Mouse (Mus musculus) left cerebral cortex, adult 18-20 months (tissue): ENCODE measurements around the gene Tmem50b. TPM values are rescaled to one million over a fixed set of nuclear protein-coding genes. Genes with fewer than 3 reads are reported as not detected.
"Not testable (repeated sequence)": the region's sequence is repeated elsewhere in the genome, so short reads cannot be mapped to it uniquely, and the experiment has no call there.

Source experiments
- DNase-seq, 2 experiments: peaks; one replicate each; pipeline ENCODE4 v3.0.0; 2021 to 2022; ENCODE audit warnings: low spot score in 2 of 2, mixed read lengths in 1 of 2
- microRNA-seq, 2 experiments: library from miRNA; unstranded; fragments of <30 nt; microRNA quantifications; one replicate each; pipeline ENCODE4 v1.2.0; 2021
- total RNA-seq, 2 experiments: library from RNA; stranded (reverse); gene quantifications; 2 replicates each; pipeline ENCODE4 v1.2.3; 2021

The Tmem50b gene
- total RNA-seq, 2 experiments from 2014 or later: 87.7 to 92.8 TPM

DNA sequence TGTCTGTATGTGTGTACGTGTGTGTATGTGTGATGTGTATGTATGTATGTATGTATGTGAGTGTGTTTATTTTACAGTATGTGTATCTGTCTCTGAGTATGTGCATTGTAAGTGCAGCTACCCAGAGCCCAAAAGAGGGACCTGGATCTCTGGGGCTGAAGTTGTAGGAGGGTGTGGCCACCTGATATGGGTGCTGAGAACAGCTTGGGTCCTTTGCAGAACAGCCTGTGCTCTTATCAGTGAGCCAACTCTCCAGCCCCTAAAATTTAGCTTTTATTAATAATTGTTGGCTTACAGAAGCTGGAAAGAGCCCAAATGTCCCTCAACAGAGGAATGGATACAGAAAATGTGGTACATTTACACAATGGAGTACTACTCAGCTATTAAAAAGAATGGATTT is 54.0 kb downstream of the Tmem50b start:
- no peak for DNase-seq

DNA sequence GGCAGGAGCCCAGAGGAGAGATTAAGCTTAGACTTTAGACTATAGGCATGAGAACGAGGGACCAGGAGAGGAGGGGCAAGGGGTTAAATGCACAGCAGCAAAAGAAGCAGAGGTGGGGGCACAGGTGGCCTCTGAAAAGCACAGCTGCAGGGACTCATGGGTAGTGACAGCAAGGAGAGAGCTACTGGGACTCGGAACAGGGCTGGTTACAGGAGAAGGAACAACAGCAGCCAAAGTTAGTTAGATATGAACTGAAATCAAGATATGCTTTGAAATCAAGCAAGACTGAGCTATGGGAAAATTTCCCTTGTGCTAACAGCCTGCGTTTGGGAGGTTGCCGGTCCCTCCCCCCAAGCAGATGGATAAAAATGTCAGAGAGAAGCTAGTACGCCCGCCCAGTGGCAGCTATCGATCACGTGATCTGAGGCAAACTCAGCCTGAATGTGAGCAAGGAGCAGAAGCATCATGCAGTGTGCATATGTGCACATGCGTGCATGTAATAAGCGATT is 56.0 kb downstream of the Tmem50b start:
- peak in 1 of 2 experiments; percentile 33 for DNase-seq

DNA sequence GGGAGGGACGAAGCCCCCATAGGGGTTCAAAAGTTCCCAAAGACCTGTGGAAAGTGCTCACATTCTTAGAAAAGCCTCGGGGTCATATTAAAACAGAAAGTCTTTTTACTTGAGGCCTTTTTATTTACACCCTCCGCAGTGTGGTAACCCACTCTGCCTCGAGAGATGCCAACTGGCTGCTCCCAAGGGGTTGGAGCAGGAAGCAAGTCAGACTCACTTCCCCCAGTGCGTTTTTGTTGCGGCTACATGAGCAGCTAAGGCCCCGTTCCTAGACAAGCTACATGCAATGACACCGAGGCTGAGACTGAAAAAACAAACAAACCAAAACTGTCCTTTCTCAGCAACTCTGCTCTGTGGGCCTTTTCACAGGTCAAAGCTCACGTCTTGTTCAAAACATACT is 59.1 kb downstream of the Tmem50b start:
- no peak for DNase-seq

DNA sequence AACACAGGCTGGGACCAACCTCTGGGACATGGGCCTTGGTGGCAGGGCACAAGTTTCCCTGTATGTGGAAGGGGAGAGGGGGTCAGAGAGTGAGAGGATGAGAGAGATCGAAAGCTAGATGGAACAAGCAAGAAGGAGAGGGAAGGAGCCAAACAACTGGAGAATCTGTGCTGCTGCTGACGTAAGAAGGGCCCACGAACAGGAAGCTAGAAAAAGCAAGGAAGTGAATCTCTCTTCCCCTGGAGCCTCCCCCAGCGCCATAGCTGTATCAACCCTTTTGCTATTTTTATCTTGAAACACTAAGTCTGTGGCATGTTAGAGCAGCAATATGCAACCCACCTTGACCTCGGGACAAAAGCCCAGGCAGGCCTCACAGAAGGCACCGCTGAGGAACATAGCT is 59.5 kb downstream of the Tmem50b start:
- no peak for DNase-seq

DNA sequence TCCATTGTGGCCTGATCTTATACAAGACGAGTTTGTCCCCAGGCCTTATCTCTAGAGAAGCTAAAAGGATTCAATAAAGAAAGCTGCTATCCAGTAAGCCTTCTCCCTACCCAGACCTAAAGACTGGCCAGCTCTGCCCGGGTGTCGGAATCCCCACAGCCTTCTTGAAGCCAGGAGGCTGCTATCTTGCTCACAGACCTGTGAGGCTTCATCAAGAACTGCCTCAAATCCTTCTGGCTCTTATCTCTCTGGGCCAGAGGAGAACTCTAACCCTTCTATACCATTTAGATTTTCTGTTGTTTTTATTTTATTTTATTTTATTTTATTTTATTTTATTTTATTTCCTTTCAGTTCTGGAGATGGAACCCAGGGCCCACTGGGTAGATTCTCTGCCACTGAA is 60.5 kb downstream of the Tmem50b start:
- no peak for DNase-seq

DNA sequence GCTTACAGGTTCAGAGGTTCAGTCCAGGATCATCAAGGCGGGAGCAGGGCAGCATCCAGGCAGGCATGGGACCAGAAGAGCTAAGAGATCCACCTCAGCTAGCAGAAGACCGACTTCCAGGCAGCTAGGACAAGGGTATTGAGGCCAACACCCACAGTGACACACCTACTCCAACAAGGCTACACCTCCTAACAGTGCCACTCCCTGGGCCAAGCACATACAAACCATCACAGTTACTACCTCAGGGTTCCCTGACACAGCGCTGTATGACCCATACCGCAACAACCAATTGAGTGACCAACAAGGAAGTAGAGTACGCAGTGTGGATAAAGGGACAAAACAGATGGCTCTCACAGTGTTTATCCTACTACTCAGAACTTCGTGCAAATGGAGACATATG is 61.2 kb downstream of the Tmem50b start:
- DNase-seq: no peak

DNA sequence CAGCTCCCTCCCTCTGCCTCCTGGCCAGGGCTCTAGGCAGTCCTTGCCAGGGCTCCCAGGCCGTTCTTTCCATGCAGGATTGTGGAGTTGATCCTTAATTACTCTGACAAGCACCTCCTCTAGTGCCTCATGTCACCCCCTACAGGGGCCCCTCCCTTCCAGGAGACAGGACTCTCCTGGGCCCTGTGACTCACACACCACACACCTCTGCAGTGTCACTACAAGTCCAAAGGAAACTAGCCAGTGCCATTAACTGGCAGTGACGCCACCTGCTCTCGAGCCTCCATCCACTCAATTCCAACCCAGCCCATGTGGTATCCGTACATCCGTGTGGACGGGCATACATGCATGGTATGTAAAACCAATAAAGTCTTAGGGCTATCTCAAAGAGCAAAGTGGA is 62.7 kb downstream of the Tmem50b start:
- no peak for DNase-seq

DNA sequence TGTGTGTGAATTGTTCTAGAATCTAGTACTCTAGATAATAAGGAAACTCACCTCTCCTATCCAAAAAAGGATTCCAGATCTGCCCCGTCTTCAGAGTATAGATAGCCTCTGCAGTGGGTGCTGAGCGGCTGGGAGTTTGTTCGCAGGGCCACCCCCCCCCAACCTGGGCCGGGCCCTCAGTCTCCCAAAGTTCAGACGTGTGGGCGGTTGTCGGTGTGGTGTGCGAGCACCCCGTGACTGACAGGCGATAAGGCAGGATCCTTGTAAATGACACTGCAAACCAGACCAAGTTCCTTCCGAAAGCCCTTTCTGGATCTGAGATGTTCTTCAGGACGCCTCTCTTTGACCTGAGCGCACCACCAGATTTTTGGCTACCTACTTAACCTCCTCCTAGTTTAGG is 63.1 kb downstream of the Tmem50b start:
- peak; percentile 67 to 80 for DNase-seq

DNA sequence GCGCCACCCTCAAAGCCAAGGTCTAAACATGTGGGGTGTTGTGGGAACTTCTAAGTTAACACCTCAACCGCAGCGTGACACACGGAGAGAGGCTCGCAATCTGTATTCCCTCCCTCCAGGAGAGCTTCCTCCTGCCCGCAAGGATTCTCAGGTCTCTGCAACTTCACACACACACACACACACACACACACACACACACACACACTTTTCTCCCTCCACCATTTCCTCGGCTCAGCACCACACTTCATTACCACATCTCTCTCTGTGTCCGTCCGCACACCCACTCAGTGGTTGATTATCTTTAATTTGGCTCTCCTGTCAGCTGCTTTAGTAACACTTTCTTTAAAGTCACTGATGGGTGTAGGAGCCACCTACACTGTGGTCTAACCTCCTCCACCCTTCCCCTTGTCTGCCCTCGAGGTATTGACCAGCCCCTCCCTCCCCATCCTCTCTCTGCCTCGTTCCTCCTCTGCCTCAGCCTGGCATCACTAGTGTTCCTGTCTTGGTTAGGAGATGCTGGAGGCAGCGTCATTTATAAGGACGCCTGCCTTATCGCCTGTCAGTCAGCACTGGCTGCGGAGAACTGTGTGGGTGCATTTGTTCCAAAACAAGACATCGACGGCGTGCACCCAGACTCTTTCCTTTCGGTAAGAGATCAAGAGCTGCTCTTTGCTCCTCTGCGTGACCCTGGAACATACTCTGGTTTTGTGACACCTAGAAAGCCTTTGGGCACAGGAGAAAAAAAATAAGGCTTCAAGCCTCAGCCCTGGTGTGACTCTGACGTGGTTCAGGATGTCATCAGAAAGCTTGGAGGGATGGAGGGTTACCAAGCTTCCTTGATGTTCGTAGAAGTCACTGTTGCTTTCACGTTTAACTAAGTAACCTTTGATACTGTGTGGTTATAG is 64.3 kb downstream of the Tmem50b start:
- DNase-seq: no peak

DNA sequence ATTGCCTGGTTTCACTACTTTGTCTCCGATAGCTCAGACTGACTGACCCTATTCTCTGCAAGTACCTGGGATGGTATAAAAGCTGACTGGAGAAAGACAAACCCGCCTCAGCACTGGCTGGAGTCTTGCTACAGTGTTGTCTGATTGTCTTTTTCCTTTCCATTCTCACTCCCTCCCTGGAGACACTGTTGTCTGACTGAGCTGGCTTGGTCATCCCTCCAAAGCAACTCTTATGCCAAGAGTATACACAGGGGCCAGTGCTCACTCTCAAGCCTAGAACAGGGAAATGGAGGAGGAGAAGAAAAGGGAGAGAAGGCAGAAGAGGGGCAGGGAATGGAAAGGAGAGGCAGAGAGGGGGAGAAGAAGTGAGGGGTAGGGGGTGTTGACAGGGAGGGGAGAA is 65.2 kb downstream of the Tmem50b start:
- DNase-seq: no peak

DNA sequence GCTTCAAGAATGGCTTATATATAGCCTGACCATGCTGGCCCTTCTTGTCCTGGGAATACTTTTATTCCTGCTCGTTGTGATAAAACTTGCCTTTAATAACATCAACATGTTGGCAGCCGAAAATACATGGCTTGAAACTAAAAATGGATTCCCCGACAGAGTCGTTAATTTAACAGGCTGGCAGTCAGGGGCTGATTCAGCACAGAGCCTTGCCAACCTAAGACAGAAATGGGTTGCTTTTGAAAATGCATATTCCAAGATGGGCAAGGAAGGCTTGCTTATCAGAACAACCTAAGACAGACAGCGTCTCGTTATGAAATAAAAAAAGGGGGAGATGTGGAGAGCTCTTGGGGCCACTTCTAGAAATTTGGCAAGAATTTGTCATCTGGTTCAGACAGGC is 65.7 kb downstream of the Tmem50b start:
- DNase-seq: no peak

DNA sequence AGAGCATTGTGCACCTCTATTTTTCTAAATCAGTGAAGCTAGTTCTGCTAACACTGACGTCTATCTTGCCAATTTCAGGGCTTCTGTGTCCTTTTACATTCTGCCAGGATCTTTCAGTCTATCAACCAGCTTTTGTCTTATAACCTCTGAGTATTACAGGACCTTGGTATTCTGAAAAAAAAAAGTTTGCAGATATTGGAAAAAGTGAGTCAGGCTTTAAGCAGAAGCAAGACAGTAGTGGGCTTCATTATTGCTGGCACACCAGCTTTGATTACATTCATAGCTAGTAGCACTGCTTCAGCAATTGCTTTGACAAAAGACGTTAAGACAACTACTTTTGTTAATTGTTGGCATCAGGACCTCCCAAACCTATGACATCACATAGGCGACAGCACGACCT is 66.8 kb downstream of the Tmem50b start:
- not testable (repeated sequence) for DNase-seq

DNA sequence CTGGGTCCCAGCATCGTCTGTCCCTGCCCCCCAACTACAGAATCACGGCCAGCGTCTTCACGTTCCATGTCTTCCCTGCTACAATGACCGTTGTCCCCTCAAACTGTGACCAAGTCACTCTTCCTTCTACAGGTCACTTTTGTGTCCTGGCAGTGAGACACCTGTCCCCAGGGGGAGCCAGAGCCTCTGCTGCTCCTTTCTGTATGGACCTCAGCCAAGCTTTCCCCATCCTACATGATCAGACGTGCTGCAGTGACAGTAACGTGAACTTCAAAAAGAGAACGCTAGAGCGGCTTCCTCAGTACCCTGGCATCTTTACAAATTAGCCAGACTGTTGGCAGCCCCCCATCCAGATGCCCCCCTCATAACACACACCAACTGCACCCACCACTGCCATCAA is 69.0 kb downstream of the Tmem50b start:
- no peak for DNase-seq

DNA sequence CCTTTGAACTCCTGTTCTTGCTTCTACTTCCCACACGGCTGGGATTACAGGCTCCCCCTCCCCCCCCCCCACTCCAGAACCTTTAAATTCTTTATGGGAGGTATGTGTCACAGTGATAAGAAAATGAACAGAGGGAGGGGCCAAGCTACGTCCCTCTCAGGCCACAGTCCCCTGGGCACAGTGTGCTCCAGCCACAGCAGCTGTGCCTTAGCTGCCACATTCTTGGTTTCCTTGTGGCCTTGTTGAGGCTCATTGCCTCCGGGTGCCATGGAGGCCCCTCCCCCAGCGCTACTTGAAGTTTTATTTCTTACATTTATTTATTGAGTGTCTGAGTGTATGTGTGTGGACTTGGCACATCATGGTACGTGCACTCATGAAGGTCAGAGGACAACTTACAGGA is 70.1 kb downstream of the Tmem50b start:
- DNase-seq: no peak

DNA sequence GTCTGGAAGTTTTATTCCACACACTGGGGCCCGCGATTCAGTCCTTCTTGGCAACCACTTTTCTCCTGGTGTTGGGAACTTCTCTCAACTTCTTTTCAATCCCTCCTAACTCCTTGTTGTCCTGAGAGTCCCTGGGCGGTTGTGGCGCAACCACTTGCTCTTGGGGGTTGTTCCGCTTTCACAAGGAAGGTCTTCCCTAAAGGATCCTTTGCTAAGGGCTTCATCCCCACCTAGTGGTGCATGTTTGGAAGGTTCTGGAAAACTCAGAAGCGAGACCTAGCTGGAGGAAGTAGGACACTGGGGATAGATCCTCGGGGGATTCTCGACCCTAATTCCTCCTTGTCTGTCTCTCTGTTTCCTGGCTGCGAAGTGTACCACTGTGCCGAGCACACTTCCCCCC is 70.5 kb downstream of the Tmem50b start:
- DNase-seq: no peak

DNA sequence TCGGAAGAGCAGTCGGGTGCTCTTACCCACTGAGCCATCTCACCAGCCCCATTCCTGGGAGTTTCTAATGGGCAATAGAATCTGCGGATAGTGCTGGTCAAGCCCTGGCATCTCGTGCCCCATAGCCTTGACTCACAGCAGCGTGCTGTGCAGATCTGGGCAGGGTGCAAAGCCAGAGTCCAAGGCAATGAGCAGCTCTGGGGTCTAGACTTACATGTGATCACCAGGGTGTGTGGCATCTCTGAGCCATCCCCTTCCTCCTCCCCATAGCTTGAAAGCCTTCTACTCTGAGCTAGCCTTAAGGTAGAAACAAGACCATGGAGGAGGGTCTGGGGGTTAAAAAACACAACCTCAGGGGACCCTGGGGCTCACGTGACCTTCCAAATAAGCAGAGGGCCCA is 71.3 kb downstream of the Tmem50b start:
- DNase-seq: no peak

Small RNA genes within 50 kb of the gene (microRNA-seq; reads per million reads assigned to microRNA genes)
- gene Mir6367: 0 reads per million in 2 experiments

Other genes with a start within 250 kb of the Tmem50b start
- gene Ifnar2, start 225.0 kb downstream of the Tmem50b start, total RNA-seq: 10 to 100 TPM; 21.0 to 23.7 TPM
- not detected for gene Gm21970, start 206.1 kb downstream of the Tmem50b start, total RNA-seq
- gene Il10rb, start 191.6 kb downstream of the Tmem50b start, total RNA-seq: 1 to 10 TPM; 9.8 to 9.9 TPM
- 10 to 100 TPM; 41.7 to 53.2 TPM for gene Ifnar1, start 112.6 kb downstream of the Tmem50b start, total RNA-seq
- 10 to 100 TPM; 31.3 to 41.2 TPM for gene Ifngr2, start 50.7 kb downstream of the Tmem50b start, total RNA-seq
- gene Dnajc28, start 21.2 kb upstream of the Tmem50b start, total RNA-seq: 1 to 10 TPM; 8.3 to 8.6 TPM
- gene Gart, start 49.2 kb upstream of the Tmem50b start, total RNA-seq: 10 to 100 TPM; 53.0 TPM
- gene Son, start 49.7 kb upstream of the Tmem50b start, total RNA-seq: 100 to 1,000 TPM; 202 to 210 TPM
- gene Donson, start 91.0 kb upstream of the Tmem50b start, total RNA-seq: 10 to 100 TPM; 20.1 to 20.5 TPM
- gene Cryzl1, start 131.2 kb upstream of the Tmem50b start, total RNA-seq: 100 to 1,000 TPM; 106 to 110 TPM
- 100 to 1,000 TPM; 127 to 135 TPM for gene Itsn1, start 131.5 kb upstream of the Tmem50b start, total RNA-seq